19 mouse cellular contexts compared by ENCODE assay signal in the genomic region with DNA sequence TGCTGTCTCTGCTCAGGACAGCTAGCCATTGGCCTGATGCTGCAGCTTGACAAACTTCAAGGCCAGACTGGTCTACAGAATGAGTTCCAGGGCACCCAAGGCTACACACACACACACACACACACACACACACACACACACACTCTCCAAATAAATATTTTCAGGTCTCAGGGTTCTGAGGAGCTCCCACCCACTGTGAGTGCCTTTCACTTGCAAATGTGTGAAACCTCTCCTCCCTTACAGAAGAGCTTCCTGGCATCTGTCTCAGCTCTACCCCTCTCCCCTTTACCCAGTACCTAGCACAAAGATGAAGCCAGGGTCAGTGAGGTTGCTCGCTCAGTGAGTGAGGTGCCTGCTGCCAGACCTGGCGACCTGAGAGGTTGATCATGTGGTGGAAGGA.
"Had no signal": no experiment of that assay in that cellular context is flagged by ENCODE, and none has a peak within 500 bp of the region (broad histone marks: within the 10 kb centered on the region; RNA-seq: fewer than 3 reads in every experiment).

No protein-coding gene starts in this region.

- ATAC-seq: midbrain, embryonic 16.5 days had no signal

- H3K9ac ChIP-seq: lung, embryonic 14.5 days; midbrain, embryonic 12.5 days; neural tube, embryonic 13.5 days; neural tube, embryonic 15.5 days had no signal

- DNase-seq: lung, adult 18-20 months; lung, embryonic 14.5 days; lung, postnatal 10 days; lung, postnatal 4 days; midbrain, embryonic 14.5 days; retina, postnatal 1 day; right cerebral cortex, adult 18-20 months; right cerebral cortex, postnatal 25 days; right cerebral cortex, postnatal 4 days; spleen, adult 18-20 months; thymus, adult 18-20 months; thymus, postnatal 14 days; thymus, postnatal 36 days had no signal

- H3K9me3 ChIP-seq: midbrain, embryonic 12.5 days; neural tube, embryonic 13.5 days; neural tube, embryonic 15.5 days had no signal

- H3K4me3 ChIP-seq: midbrain, embryonic 10.5 days; midbrain, embryonic 12.5 days; myocyte; neural tube, embryonic 13.5 days; neural tube, embryonic 15.5 days had no signal

- H3K36me3 ChIP-seq: midbrain, embryonic 10.5 days; midbrain, embryonic 12.5 days; neural tube, embryonic 13.5 days; neural tube, embryonic 15.5 days had no signal

- H3K4me1 ChIP-seq: midbrain, embryonic 10.5 days; midbrain, embryonic 12.5 days; neural tube, embryonic 13.5 days; neural tube, embryonic 15.5 days had no signal

- H3K4me2 ChIP-seq: lung, embryonic 14.5 days; midbrain, embryonic 12.5 days; neural tube, embryonic 13.5 days; neural tube, embryonic 15.5 days had no signal

- H3K27ac ChIP-seq: midbrain, embryonic 10.5 days; midbrain, embryonic 12.5 days; neural tube, embryonic 13.5 days; neural tube, embryonic 15.5 days had no signal

- H3K27me3 ChIP-seq: midbrain, embryonic 12.5 days; neural tube, embryonic 13.5 days; neural tube, embryonic 15.5 days had no signal
